Mouse (Mus musculus): Measurements from ENCODE around the gene Gng7. TPM values are rescaled to one million over a fixed set of nuclear protein-coding genes. Genes with fewer than 3 reads are reported as not detected.

Gng7 gene
- polyA plus RNA-seq, 1 experiment: 0.43 TPM

DNA sequence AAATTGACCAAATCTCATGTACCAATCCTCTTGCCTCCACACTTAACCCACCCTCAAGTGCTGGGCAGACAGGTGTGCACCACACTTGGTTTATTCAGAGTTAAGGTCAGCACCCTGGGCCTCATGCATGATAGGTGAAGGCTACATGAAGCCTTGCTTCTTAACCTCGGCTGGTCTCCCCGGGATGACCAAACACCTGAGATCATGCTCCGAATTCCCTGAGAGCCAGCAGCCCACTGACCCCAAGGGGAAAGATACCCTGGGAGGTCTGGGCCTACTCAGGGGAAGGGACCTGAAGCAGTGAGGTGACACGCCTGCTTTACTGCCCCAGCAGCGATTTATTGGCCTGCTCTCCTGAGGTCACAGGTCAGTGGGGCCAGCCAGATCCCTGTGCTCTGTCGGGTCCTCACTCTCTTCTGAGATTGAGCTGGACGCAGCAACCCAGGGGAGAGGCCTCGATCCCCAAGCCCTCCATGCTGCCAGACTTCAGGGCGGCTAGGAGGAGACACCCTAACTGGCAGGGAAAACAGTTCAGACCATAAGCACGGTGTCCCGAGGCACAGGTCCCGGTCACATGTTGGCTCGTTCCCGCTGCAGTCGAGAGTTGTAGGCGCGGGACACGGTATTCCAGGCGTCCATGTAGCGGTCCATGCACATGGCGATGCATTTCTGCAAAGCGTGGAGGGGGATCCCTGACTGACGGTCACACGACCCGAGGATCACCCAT, 115.0 kb downstream of the Gng7 start:
- no peak for TF ChIP-seq GATA1 (IDR thresholded peaks at IDR 0.05; ENCODE audit: low read length)

DNA sequence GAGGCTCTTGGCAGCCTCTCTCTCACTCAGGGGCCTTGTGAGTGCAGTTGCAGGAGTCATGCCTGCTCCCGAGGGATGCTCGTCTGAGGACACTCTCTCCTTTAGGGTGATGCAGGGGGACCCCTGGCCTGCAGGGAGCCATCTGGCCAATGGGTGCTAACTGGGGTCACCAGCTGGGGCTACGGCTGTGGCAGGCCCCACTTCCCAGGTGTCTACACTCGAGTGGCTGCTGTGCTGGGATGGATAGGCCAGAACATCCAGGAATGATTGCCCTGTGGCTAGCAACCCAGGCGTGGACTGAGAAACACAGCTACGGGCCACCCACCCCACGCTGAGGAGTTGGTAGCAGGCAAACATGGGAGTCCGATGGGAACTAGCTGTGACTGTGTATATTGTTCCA, 115.7 kb downstream of the Gng7 start:
- no peak for TF ChIP-seq GATA1 (IDR thresholded peaks at IDR 0.05; ENCODE audit: low read length)

Other genes with a start within 250 kb of the Gng7 start
- gene Sf3a2, start 216.7 kb downstream of the Gng7 start, polyA plus RNA-seq (2012): 777 and 944 TPM in 2 replicates
- 234 and 304 TPM in 2 replicates for gene Plekhj1, start 216.3 kb downstream of the Gng7 start, polyA plus RNA-seq (2012)
- 2.3 TPM in 2 replicates for gene Amh, start 209.7 kb downstream of the Gng7 start, polyA plus RNA-seq (2012)
- gene Jsrp1, start 201.4 kb downstream of the Gng7 start, polyA plus RNA-seq (2012): 0.11 TPM in 1 of 2 replicates, not detected in the other
- 1,739 and 1,884 TPM in 2 replicates for gene Oaz1, start 188.3 kb downstream of the Gng7 start, polyA plus RNA-seq (2012)
- not detected in 2 replicates for gene Lingo3, start 170.9 kb downstream of the Gng7 start, polyA plus RNA-seq (2012)
- gene Lsm7, start 159.7 kb downstream of the Gng7 start, polyA plus RNA-seq (2012): 360 and 413 TPM in 2 replicates
- gene Sppl2b, start 159.7 kb downstream of the Gng7 start, polyA plus RNA-seq (2012): 125 and 130 TPM in 2 replicates
- 0.02 and 0.04 TPM in 2 replicates for gene Tmprss9, start 143.1 kb downstream of the Gng7 start, polyA plus RNA-seq (2012)
- 399 and 510 TPM in 2 replicates for gene Timm13, start 114.0 kb downstream of the Gng7 start, polyA plus RNA-seq (2012)
- not detected in 2 replicates for gene Lmnb2, start 96.7 kb downstream of the Gng7 start, polyA plus RNA-seq (2012)
- 0.55 and 1.3 TPM in 2 replicates for gene Gadd45b, start 84.9 kb downstream of the Gng7 start, polyA plus RNA-seq (2012)
- gene Diras1, start 10.7 kb upstream of the Gng7 start, polyA plus RNA-seq (2012): not detected in 2 replicates
- 11.6 and 12.0 TPM in 2 replicates for gene Slc39a3, start 22.5 kb upstream of the Gng7 start, polyA plus RNA-seq (2012)
- gene Sgta, start 45.2 kb upstream of the Gng7 start, polyA plus RNA-seq (2012): 175 and 216 TPM in 2 replicates
- 100 and 104 TPM in 2 replicates for gene Thop1, start 55.1 kb upstream of the Gng7 start, polyA plus RNA-seq (2012)
- not detected in 2 replicates for gene Creb3l3, start 83.9 kb upstream of the Gng7 start, polyA plus RNA-seq (2012)
- 394 and 482 TPM in 2 replicates for gene Map2k2, start 91.0 kb upstream of the Gng7 start, polyA plus RNA-seq (2012)
- gene Zbtb7a, start 120.3 kb upstream of the Gng7 start, polyA plus RNA-seq (2012): 103 and 129 TPM in 2 replicates
- 74.1 and 84.8 TPM in 2 replicates for gene Pias4, start 153.0 kb upstream of the Gng7 start, polyA plus RNA-seq (2012)
- gene Eef2, start 161.7 kb upstream of the Gng7 start, polyA plus RNA-seq (2012): 1,558 and 2,919 TPM in 2 replicates
- gene Dapk3, start 168.1 kb upstream of the Gng7 start, polyA plus RNA-seq (2012): 59.3 and 79.0 TPM in 2 replicates
- not detected in 2 replicates for gene 4930442H23Rik, start 168.9 kb upstream of the Gng7 start, polyA plus RNA-seq (2012)
- not detected in 2 replicates for gene Nmrk2, start 187.1 kb upstream of the Gng7 start, polyA plus RNA-seq (2012)
- not detected in 2 replicates for gene Atcay, start 215.9 kb upstream of the Gng7 start, polyA plus RNA-seq (2012)
- 0.66 and 0.84 TPM in 2 replicates for gene Zfr2, start 218.2 kb upstream of the Gng7 start, polyA plus RNA-seq (2012)
- gene Matk, start 238.0 kb upstream of the Gng7 start, polyA plus RNA-seq (2012): not detected in 2 replicates

Measured in G1E-ER4 (cell line).